Mouse (Mus musculus) forebrain, embryonic 14.5 days (tissue): ENCODE data around the gene Wdr49. TPM values are rescaled to one million over a fixed set of nuclear protein-coding genes. Genes with fewer than 3 reads are reported as not detected.

Experiments
- ATAC-seq: fragments of 200-750 bp; cut with Nextera tagmentation; 2 replicates; pipeline ENCODE4 v1.8.0; 2017; ENCODE audit warnings: mild to moderate bottlenecking, moderate library complexity
- DNase-seq: peaks from one replicate; pipeline ENCODE4 v3.0.0-alpha.2; 2015; ENCODE audit warnings: low spot score
- H3K27ac ChIP-seq: fragments of 300-500 bp; sonication (generic); 2 replicates; pipeline ENCODE4 v1.5.1; 2014; ENCODE audit warnings: low read depth, mild to moderate bottlenecking, control low read depth, low read length, moderate library complexity
- H3K27me3 ChIP-seq: fragments of 300-500 bp; sonication (generic); replicated peaks from 2 replicates; pipeline ENCODE4 v1.6.1; 2014; ENCODE audit warnings: low read length, control low read depth, mixed read lengths; ENCODE audit not compliant: control insufficient read depth, insufficient read depth
- H3K36me3 ChIP-seq: fragments of 300-500 bp; sonication (generic); 2 replicates; pipeline ENCODE4 v1.6.1; 2014; ENCODE audit warnings: low read length, control low read depth; ENCODE audit not compliant: control insufficient read depth, insufficient read depth
- H3K4me1 ChIP-seq: fragments of 300-500 bp; sonication (generic); 2 replicates; pipeline ENCODE4 v1.6.1; 2014; ENCODE audit warnings: antibody characterized with exemption, low read length, control low read depth; ENCODE audit not compliant: control insufficient read depth, insufficient read depth
- H3K4me2 ChIP-seq: fragments of 300-500 bp; sonication (generic); 2 replicates; pipeline ENCODE4 v1.6.1; 2014; ENCODE audit warnings: mild to moderate bottlenecking, control low read depth, low read length
- H3K4me3 ChIP-seq: fragments of 300-500 bp; sonication (generic); 2 replicates; pipeline ENCODE4 v1.5.1; 2014; ENCODE audit warnings: low read depth, low read length, control low read depth
- H3K9ac ChIP-seq: fragments of 300-500 bp; sonication (generic); 2 replicates; pipeline ENCODE4 v1.6.1; 2014; ENCODE audit warnings: mild to moderate bottlenecking, low read length, control low read depth, moderate library complexity
- H3K9me3 ChIP-seq: fragments of 300-500 bp; sonication (generic); replicated peaks from 2 replicates; pipeline ENCODE4 v1.6.1; 2016; ENCODE audit warnings: low read length, control low read depth, mixed read lengths; ENCODE audit not compliant: control insufficient read depth
- WGBS: fragments of 180-500 bp; shearing (Covaris S2); extraction: QIAGEN DNeasy Blood & Tissue Kit; methylation state at CpG from one replicate; pipeline ENCODE4 v1.1.7; 2014; 5-methylcytosine and 5-hydroxymethylcytosine counted together
- polyA plus RNA-seq: library from polyadenylated mRNA; unstranded; fragments of >200 nt; fragmentation: Nextera tagmentation; extraction: Ambion mirVana; gene quantifications from 2 replicates; pipeline ENCODE4 v1.2.1, GENCODE M21; 2014

Wdr49 gene
- polyA plus RNA-seq, 1 experiment from 2014 or later: not detected

- H3K9me3 ChIP-seq: no peaks in the 10 kb centered on the region
- DNase-seq (no peak), ATAC-seq (no peak)
- no peak overlapping the region for H3K9ac ChIP-seq
- H3K4me1 ChIP-seq: no peaks in the 10 kb centered on the region
- H3K36me3 ChIP-seq: no peaks in the 10 kb centered on the region
- H3K4me2 ChIP-seq: no peak overlapping the region
- no peaks in the 10 kb centered on the region for H3K27me3 ChIP-seq
- no peak overlapping the region for H3K4me3 ChIP-seq
- no peak overlapping the region for H3K27ac ChIP-seq
- WGBS: 84% methylated on average over 7 of the region's 7 CpGs
Measured at GRCm38 (mm10) chr3:75468154-75468553, 13.8 kb downstream of the Wdr49 start.

- Histone ChIP-seq H3K27me3 (no peaks in the 10 kb centered on the region), H3K27ac (no peak overlapping the region), H3K9me3 (no peaks in the 10 kb centered on the region), H3K9ac (no peak overlapping the region), H3K4me2 (no peak overlapping the region), H3K36me3 (no peaks in the 10 kb centered on the region), H3K4me3 (no peak overlapping the region), H3K4me1 (no peaks in the 10 kb centered on the region)
- ATAC-seq (no peak), DNase-seq (no peak)
- 69% methylated on average over 4 of the region's 4 CpGs for WGBS
Measured at GRCm38 (mm10) chr3:75430564-75431181, 51.3 kb downstream of the Wdr49 start.

- peak; percentile 58 for ATAC-seq
- Histone ChIP-seq H3K9me3 (no peaks in the 10 kb centered on the region), H3K27ac (no peak overlapping the region), H3K27me3 (no peaks in the 10 kb centered on the region), H3K36me3 (no peaks in the 10 kb centered on the region), H3K4me1 (peaks cover 10% of the 10 kb centered on the region), H3K4me2 (no peak overlapping the region), H3K9ac (no peak overlapping the region), H3K4me3 (no peak overlapping the region)
- no peak for DNase-seq
- 73% methylated on average over 4 of the region's 4 CpGs for WGBS
Measured at GRCm38 (mm10) chr3:75395918-75396317, 86.0 kb downstream of the Wdr49 start.

GRCm38 (mm10) chr3:75395121-75395895 is 86.6 kb downstream of the Wdr49 start:
- ATAC-seq: peak; percentile 92
- peak; percentile 70 for DNase-seq
- 34% methylated on average over 7 of the region's 7 CpGs for WGBS

GRCm38 (mm10) chr3:75394487-75394886 is 87.5 kb downstream of the Wdr49 start:
- Histone ChIP-seq H3K4me3 (no peak overlapping the region), H3K4me1 (peaks cover 10% of the 10 kb centered on the region), H3K9me3 (no peaks in the 10 kb centered on the region), H3K36me3 (no peaks in the 10 kb centered on the region), H3K27ac (no peak overlapping the region), H3K4me2 (no peak overlapping the region), H3K27me3 (no peaks in the 10 kb centered on the region), H3K9ac (no peak overlapping the region)
- WGBS: 73% methylated on average over 3 of the region's 3 CpGs
- DNase-seq (no peak), ATAC-seq (no peak)

More at GRCm38 (mm10) chr3:75395121-75395895, 86.6 kb downstream of the Wdr49 start:
- Histone ChIP-seq H3K27me3 (no peaks in the 10 kb centered on the region), H3K9me3 (no peaks in the 10 kb centered on the region), H3K4me3 (no peak overlapping the region), H3K27ac (peak overlapping the region; percentile 35; the same call in 1 of the 2 replicates), H3K4me2 (peak overlapping the region; percentile 4; the same call in 1 of the 2 replicates), H3K36me3 (no peaks in the 10 kb centered on the region), H3K9ac (no peak overlapping the region), H3K4me1 (peaks cover 10% of the 10 kb centered on the region)

GRCm38 (mm10) chr3:75381776-75382175 is 100.2 kb downstream of the Wdr49 start:
- Histone ChIP-seq H3K4me2 (no peak overlapping the region), H3K4me3 (no peak overlapping the region), H3K36me3 (no peaks in the 10 kb centered on the region), H3K9me3 (no peaks in the 10 kb centered on the region), H3K27ac (no peak overlapping the region), H3K4me1 (no peaks in the 10 kb centered on the region), H3K27me3 (no peaks in the 10 kb centered on the region), H3K9ac (no peak overlapping the region)
- peak; percentile 60 for ATAC-seq
- DNase-seq: peak; percentile 29
- 80% methylated on average over 2 of the region's 2 CpGs for WGBS

GRCm38 (mm10) chr3:75353972-75354371 is 128.0 kb downstream of the Wdr49 start:
- H3K4me1 ChIP-seq: no peaks in the 10 kb centered on the region
- H3K36me3 ChIP-seq: no peaks in the 10 kb centered on the region
- DNase-seq (no peak), ATAC-seq (no peak)
- no peak overlapping the region for H3K27ac ChIP-seq
- no peak overlapping the region for H3K9ac ChIP-seq
- H3K27me3 ChIP-seq: no peaks in the 10 kb centered on the region
- H3K9me3 ChIP-seq: no peaks in the 10 kb centered on the region
- no peak overlapping the region for H3K4me3 ChIP-seq
- no peak overlapping the region for H3K4me2 ChIP-seq

- Histone ChIP-seq H3K27ac (no peak overlapping the region), H3K36me3 (no peaks in the 10 kb centered on the region), H3K9me3 (no peaks in the 10 kb centered on the region), H3K9ac (no peak overlapping the region), H3K4me3 (no peak overlapping the region), H3K4me1 (no peaks in the 10 kb centered on the region), H3K27me3 (no peaks in the 10 kb centered on the region), H3K4me2 (no peak overlapping the region)
- DNase-seq (no peak), ATAC-seq (no peak)
Measured at GRCm38 (mm10) chr3:75337196-75337595, 144.8 kb downstream of the Wdr49 start.

GRCm38 (mm10) chr3:75320999-75321398 is 161.0 kb downstream of the Wdr49 start:
- no peak overlapping the region for H3K27ac ChIP-seq
- no peak for DNase-seq
- H3K9ac ChIP-seq: no peak overlapping the region
- ATAC-seq: no peak
- H3K4me3 ChIP-seq: no peak overlapping the region
- WGBS: 83% methylated on average over 4 of the region's 4 CpGs
- H3K4me1 ChIP-seq: no peaks in the 10 kb centered on the region
- H3K27me3 ChIP-seq: no peaks in the 10 kb centered on the region
- no peaks in the 10 kb centered on the region for H3K36me3 ChIP-seq
- H3K9me3 ChIP-seq: no peaks in the 10 kb centered on the region
- H3K4me2 ChIP-seq: no peak overlapping the region
